Mouse (Mus musculus) neutrophil, adult 59 days (primary cell): ENCODE measurements around the gene Stag2. TPM values are rescaled to one million over a fixed set of nuclear protein-coding genes. Genes with fewer than 3 reads are reported as not detected.

ENCODE experiments used
- total RNA-seq, 2 experiments: library from RNA; stranded (reverse); gene quantifications; 1 replicate in 1 of 2; 2 replicates in 1 of 2; pipeline ENCODE4 v1.2.4; 2023

Gene Stag2
- 100 to 1,000 TPM; 130 to 147 TPM for total RNA-seq

DNA sequence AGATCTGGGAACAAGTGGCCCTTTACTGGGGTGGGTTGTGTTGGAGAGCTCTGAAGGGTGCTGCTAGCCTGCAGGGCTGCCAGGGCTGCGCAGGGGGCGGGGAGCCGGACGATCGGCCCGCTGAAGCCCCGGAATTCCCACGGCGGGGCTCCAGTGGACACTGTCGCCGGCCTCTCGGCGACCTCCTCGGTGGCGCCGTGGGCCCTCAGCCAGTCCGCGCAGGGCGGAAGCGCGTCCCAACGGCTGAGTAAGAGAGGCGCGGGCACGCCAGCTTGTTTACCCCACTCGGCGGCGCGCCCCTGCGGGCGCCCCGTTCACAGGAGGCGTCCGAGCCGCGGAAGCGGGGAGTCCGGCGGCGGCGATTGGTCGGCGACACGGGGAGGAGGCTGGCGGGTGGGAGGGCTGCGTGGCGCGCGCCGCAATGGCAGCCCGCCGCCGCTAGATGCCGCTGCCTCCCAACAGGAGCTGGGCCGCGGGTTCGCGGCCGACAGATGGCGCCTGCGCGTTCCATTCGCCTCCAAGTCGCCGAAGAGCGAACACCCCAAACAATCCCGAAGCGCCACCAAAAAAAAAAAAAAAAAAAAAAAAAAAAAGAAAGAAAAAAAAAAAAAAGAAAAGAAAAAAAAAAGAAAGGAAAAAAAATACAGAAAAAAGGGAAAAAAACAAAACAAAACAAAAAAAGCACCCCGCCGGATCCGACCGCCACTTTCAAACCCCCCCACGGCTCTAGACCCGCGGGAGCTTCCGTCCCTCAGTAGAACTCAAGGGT, at the start of gene Stag2:
Stag2 (plus strand) TSS at position 530 of the 769 bp plus-strand sequence.

Other genes starting within 250 kb of the Stag2 start
- gene Thoc2, start 228.6 kb upstream of the Stag2 start, total RNA-seq, result 10 to 100 TPM; 50.5 to 62.5 TPM
- gene Xiap, start 89.6 kb upstream of the Stag2 start, total RNA-seq, result 10 to 100 TPM; 46.2 to 58.4 TPM